Mouse (Mus musculus) hematopoietic stem cell, adult 5-6 weeks (primary cell): ENCODE measurements around the gene Akap11. TPM values are rescaled to one million over a fixed set of nuclear protein-coding genes. Genes with fewer than 3 reads are reported as not detected.

ENCODE experiments used
- ATAC-seq, 2 experiments: fragments of 125-278 bp in 1 of 2; replicated peaks in 1 of 2; 2 replicates each; pipeline ENCODE4 v1.8.0; 2016 to 2017; ENCODE audit warnings: inconsistent platforms in 2 of 2, mild to moderate bottlenecking in 2 of 2, moderate number of reproducible peaks in 2 of 2, low read depth in 1 of 2, moderate TSS enrichment in 1 of 2; ENCODE audit not compliant: low FRiP score in 2 of 2, poor library complexity in 2 of 2, severe bottlenecking in 2 of 2, insufficient read depth in 1 of 2, low TSS enrichment in 1 of 2
- total RNA-seq: library from RNA; stranded (forward); fragments of 172-1452, 232-1000 nt; gene quantifications from 2 replicates; pipeline ENCODE4 v1.2.3, GENCODE M21; 2017

Akap11 gene
- total RNA-seq, 1 experiment from 2014 or later = 53.6 TPM

- no peak for ATAC-seq
Observed at GRCm38 (mm10) chr14:78534651-78535050, 2.0 kb downstream of the Akap11 start.

- ATAC-seq = no peak
Observed at GRCm38 (mm10) chr14:78533701-78534100, 2.9 kb downstream of the Akap11 start.

GRCm38 (mm10) chr14:78532345-78532744, 4.3 kb downstream of the Akap11 start:
- ATAC-seq = no peak

GRCm38 (mm10) chr14:78530256-78530655, 6.4 kb downstream of the Akap11 start:
- ATAC-seq = no peak

GRCm38 (mm10) chr14:78528461-78529425, 7.9 kb downstream of the Akap11 start:
- ATAC-seq = no peak

GRCm38 (mm10) chr14:78526907-78527306, 9.7 kb downstream of the Akap11 start:
- no peak for ATAC-seq

GRCm38 (mm10) chr14:78526475-78526874, 10.1 kb downstream of the Akap11 start:
- no peak for ATAC-seq

- no peak for ATAC-seq
Observed at GRCm38 (mm10) chr14:78525611-78526457, 10.8 kb downstream of the Akap11 start.

- no peak for ATAC-seq
Observed at GRCm38 (mm10) chr14:78525059-78525458, 11.5 kb downstream of the Akap11 start.

- no peak for ATAC-seq
Observed at GRCm38 (mm10) chr14:78510713-78511112, 25.9 kb downstream of the Akap11 start.

- no peak for ATAC-seq
Observed at GRCm38 (mm10) chr14:78509791-78510190, 26.8 kb downstream of the Akap11 start.

GRCm38 (mm10) chr14:78500578-78500977, 36.0 kb downstream of the Akap11 start:
- ATAC-seq = no peak

GRCm38 (mm10) chr14:78496691-78497090, 39.9 kb downstream of the Akap11 start:
- no peak for ATAC-seq

GRCm38 (mm10) chr14:78495241-78495640, 41.4 kb downstream of the Akap11 start:
- ATAC-seq = no peak

- no peak for ATAC-seq
Observed at GRCm38 (mm10) chr14:78492602-78493001, 44.0 kb downstream of the Akap11 start.

- no peak for ATAC-seq
Observed at GRCm38 (mm10) chr14:78491432-78491831, 45.2 kb downstream of the Akap11 start.

GRCm38 (mm10) chr14:78482385-78483231, 54.0 kb downstream of the Akap11 start:
- peak; percentile 99 to 100 for ATAC-seq
